Mouse (Mus musculus): ENCODE measurements at regions not wholly inside any gene's neighbourhood (a gene's known extent, or its start where the extent isn't known, plus 50 kb on each side); places are given as distances from the start of the nearest gene placed in this dataset.

DNA sequence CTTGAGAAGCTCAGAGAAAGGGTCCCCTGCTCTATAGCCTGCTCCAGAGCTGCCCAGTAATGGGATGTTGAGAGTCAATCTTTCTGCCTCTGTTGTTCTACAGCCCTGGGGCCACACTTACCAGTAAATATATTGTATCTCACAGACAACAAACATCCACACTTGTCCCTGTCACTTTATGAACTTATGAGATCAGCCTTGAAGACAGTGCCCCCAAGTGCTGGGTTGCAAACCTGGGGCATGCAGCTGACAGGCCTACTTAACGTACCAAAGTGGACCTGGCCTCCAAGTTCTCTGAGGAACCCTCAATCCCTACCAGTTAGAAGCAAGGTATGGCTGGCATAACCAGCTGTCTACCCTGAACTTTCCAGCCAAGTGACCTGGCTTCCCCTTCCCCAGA lies 380.9 kb upstream of the Mmadhc start:
- TF ChIP-seq CTCF (IDR thresholded peaks at IDR 0.05; ENCODE audit: low read depth) (no peak), EP300 (IDR thresholded peaks at IDR 0.05; ENCODE audit: low read depth) (no peak)
